26 mouse cellular contexts compared by ENCODE assay signal in the genomic region with DNA sequence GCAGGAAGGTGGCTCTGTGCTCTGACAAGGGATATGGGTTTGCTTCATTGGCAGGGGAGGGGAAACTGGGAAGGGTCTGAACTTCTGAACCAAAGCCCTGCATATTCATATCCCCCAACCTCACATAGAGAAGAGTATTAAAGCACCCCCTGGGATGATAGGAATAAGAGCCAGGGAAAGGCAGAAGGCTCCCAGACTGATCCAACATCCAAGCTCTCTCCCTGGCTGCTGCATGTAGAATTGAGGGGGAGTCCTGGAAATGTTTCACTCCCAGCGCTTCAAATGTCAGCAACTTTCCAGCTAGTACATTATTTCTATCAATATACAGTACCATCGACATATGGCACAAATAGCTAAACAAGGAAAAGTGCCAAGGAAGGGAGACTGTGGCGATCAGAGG. TPM values are rescaled to one million over a fixed set of nuclear protein-coding genes. Genes with fewer than 3 reads are reported as not detected.
DNase-seq lines count a peak whose midpoint lies in the region; ATAC-seq lines count a peak whose summit lies in the region.
"Had no signal": no experiment of that assay in that cellular context is flagged by ENCODE, and none has a peak within 500 bp of the region (broad histone marks: within the 10 kb centered on the region; RNA-seq: fewer than 3 reads in every experiment).

No protein-coding gene starts in this region.

- no peaks in the 10 kb centered on the region for H3K9me3 ChIP-seq in midbrain, embryonic 11.5 days (ENCODE audit: control insufficient read depth, low read length)
- H3K9me3 ChIP-seq in midbrain, embryonic 15.5 days = no peaks in the 10 kb centered on the region
- no peaks in the 10 kb centered on the region for H3K9me3 ChIP-seq in embryonic facial prominence, embryonic 15.5 days (replicated peaks)
- H3K9me3 ChIP-seq: hindbrain, embryonic 13.5 days; neural tube, embryonic 13.5 days had no signal

- no peaks in the 10 kb centered on the region for H3K36me3 ChIP-seq in midbrain, embryonic 11.5 days (ENCODE audit: control insufficient read depth, insufficient read depth, low read length)
- no peaks in the 10 kb centered on the region for H3K36me3 ChIP-seq in midbrain, embryonic 15.5 days (replicated peaks)
- no peaks in the 10 kb centered on the region for H3K36me3 ChIP-seq in embryonic facial prominence, embryonic 15.5 days
- H3K36me3 ChIP-seq: heart, embryonic 13.5 days; hindbrain, embryonic 13.5 days; neural tube, embryonic 13.5 days had no signal

- no peak overlapping the region for H3K9ac ChIP-seq in midbrain, embryonic 11.5 days (ENCODE audit: low read length)
- no peak overlapping the region for H3K9ac ChIP-seq in midbrain, embryonic 15.5 days
- no peak overlapping the region for H3K9ac ChIP-seq in embryonic facial prominence, embryonic 15.5 days
- H3K9ac ChIP-seq: heart, embryonic 13.5 days; hindbrain, embryonic 13.5 days; neural tube, embryonic 13.5 days had no signal

- H3K27me3 ChIP-seq in midbrain, embryonic 11.5 days (ENCODE audit: control insufficient read depth, insufficient read depth, low read length) = no peaks in the 10 kb centered on the region
- no peaks in the 10 kb centered on the region for H3K27me3 ChIP-seq in midbrain, embryonic 15.5 days (replicated peaks)
- no peaks in the 10 kb centered on the region for H3K27me3 ChIP-seq in embryonic facial prominence, embryonic 15.5 days
- H3K27me3 ChIP-seq: heart, embryonic 13.5 days; hindbrain, embryonic 13.5 days; neural tube, embryonic 13.5 days had no signal

- H3K4me3 ChIP-seq in midbrain, embryonic 11.5 days (ENCODE audit: low read depth, low read length) = no peak overlapping the region
- no peak overlapping the region for H3K4me3 ChIP-seq in midbrain, embryonic 15.5 days
- H3K4me3 ChIP-seq in embryonic facial prominence, embryonic 15.5 days (replicated peaks) = no peak overlapping the region
- H3K4me3 ChIP-seq: erythroblast, embryonic 14.5 days; heart, embryonic 13.5 days; hindbrain, embryonic 13.5 days; left cerebral cortex, adult 2 months; myocyte; neural tube, embryonic 13.5 days had no signal

- peak; percentile 58; the same call in 1 of the 2 replicates for ATAC-seq in frontal cortex, adult (ENCODE audit: low TSS enrichment)
- ATAC-seq in midbrain, embryonic 11.5 days (ENCODE audit: low FRiP score) = no peak
- ATAC-seq in midbrain, embryonic 15.5 days (replicated peaks) = no peak
- ATAC-seq in embryonic facial prominence, embryonic 15.5 days (ENCODE audit: insufficient number of reproducible peaks, low FRiP score, low TSS enrichment, low read depth) = no peak
- ATAC-seq: activated CD4-positive, CD25-positive, alpha-beta regulatory T cell, adult 4 months; midbrain, embryonic 16.5 days had no signal

- 92% methylated on average over 3 of the region's 3 CpGs for WGBS in midbrain, embryonic 11.5 days
- 96% methylated on average over 3 of the region's 3 CpGs for WGBS in midbrain, embryonic 15.5 days
- WGBS in embryonic facial prominence, embryonic 15.5 days = 67% methylated on average over 3 of the region's 3 CpGs

- no peak overlapping the region for H3K27ac ChIP-seq in midbrain, embryonic 11.5 days (ENCODE audit: low read depth, low read length)
- no peak overlapping the region for H3K27ac ChIP-seq in midbrain, embryonic 15.5 days
- 0 out of 2 replicates have a peak overlapping the region, but pooled peaks have one; percentile 11 for H3K27ac ChIP-seq in embryonic facial prominence, embryonic 15.5 days (replicated peaks)
- H3K27ac ChIP-seq: heart, embryonic 13.5 days; hindbrain, embryonic 13.5 days; kidney, postnatal 0 days; left cerebral cortex, adult 2 months; neural tube, embryonic 13.5 days had no signal

- DNase-seq in frontal cortex, postnatal 25 days (ENCODE audit: low spot score in 2 of 2) = no peak
- peak; percentile 44 for DNase-seq in midbrain, embryonic 11.5 days (ENCODE audit: low spot score, missing footprints)
- no peak for DNase-seq in gastrocnemius, postnatal 14 days
- DNase-seq in Muller cell, postnatal 12 days (ENCODE audit: inconsistent ontology term) = no peak
- DNase-seq: adrenal gland, adult 8-10 months; cerebellum, adult 9-10 months; gastrocnemius, postnatal 25 days; heart, adult 18-20 months; heart, postnatal 36 days; kidney, adult 2 months; lung, postnatal 4 days; thymus, adult 18-20 months; thymus, postnatal 36 days had no signal

- intact Hi-C loops in gastrocnemius, postnatal 14 days (cut with DNase I; ENCODE audit: low total_unique reads) = no loop called here

- H3K4me1 ChIP-seq in midbrain, embryonic 11.5 days (ENCODE audit: control insufficient read depth, insufficient read depth, low read length) = no peaks in the 10 kb centered on the region
- no peaks in the 10 kb centered on the region for H3K4me1 ChIP-seq in midbrain, embryonic 15.5 days
- H3K4me1 ChIP-seq in embryonic facial prominence, embryonic 15.5 days = 0 out of 2 replicates have a peak, but pooled peaks cover 12% of the 10 kb centered on the region
- H3K4me1 ChIP-seq: neural tube, embryonic 13.5 days had no signal

- H3K4me2 ChIP-seq in midbrain, embryonic 11.5 days = no peak overlapping the region
- H3K4me2 ChIP-seq in midbrain, embryonic 15.5 days = no peak overlapping the region
- H3K4me2 ChIP-seq in embryonic facial prominence, embryonic 15.5 days (replicated peaks) = no peak overlapping the region
- H3K4me2 ChIP-seq: heart, embryonic 13.5 days; hindbrain, embryonic 13.5 days; neural tube, embryonic 13.5 days had no signal

RNA-seq across cellular contexts. Expression of a gene that starts 51.1 kb away (rescaled TPM):
- 16.1 and 16.8 TPM in 2 replicates for polyA plus RNA-seq in midbrain, embryonic 11.5 days (2014; fragmentation: Nextera tagmentation; extraction: Ambion mirVana)
- polyA plus RNA-seq in midbrain, embryonic 15.5 days (2015; fragmentation: Nextera tagmentation; extraction: Ambion mirVana) = 12.9 and 13.4 TPM in 2 replicates
- polyA plus RNA-seq in embryonic facial prominence, embryonic 15.5 days (2015; fragmentation: Nextera tagmentation; extraction: Ambion mirVana) = 40.2 TPM in 2 replicates
- 1 to 10 TPM; 6.0 TPM for total RNA-seq in gastrocnemius, postnatal 14 days (2021)
- total RNA-seq: MEL had no signal
